Mouse (Mus musculus): Measurements from ENCODE around the gene Aimp2.

Aimp2 gene

GRCm38 (mm10) chr5:143909417-143910400 is at the start of gene Aimp2, which contains the start of gene Pms2:
TSS of gene Aimp2 (minus strand) at chr5:143909847.
TSS of gene Pms2 (plus strand) at chr5:143909964.
- Histone ChIP-seq H3K27me3 (ENCODE audit: control insufficient read depth, insufficient read depth, low read length, poor library complexity, severe bottlenecking) (no peaks in the 10 kb centered on the region), H3K36me3 (ENCODE audit: control insufficient read depth, insufficient read depth, low read length, poor library complexity, severe bottlenecking) (no peaks in the 10 kb centered on the region; the same call in none of the 2 replicates)
- DNase-seq (ENCODE audit: low read depth, low spot score), result peak; percentile 96

DNA sequence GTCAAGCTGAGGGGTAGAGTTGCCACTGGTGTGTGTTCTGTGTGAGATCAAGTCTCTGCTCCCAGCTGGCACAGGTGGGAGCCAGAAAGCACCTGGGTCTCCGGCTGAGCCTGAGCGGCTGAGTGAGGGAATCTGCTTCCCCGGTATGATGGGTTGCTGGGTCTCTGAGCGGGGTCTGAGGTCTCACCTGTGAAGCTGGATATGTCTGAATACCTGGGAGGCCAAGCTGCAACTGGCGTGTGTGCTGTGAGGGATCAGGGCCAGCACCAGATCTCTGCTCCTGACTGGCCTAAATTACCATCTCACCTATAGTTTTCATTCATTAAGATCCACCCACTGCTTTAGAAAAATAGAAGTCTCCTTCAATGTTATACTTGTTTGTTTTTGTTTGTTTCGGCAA is 47.5 kb upstream of the Aimp2 start:
- H3K27me3 ChIP-seq (ENCODE audit: control insufficient read depth, insufficient read depth, low read length, poor library complexity, severe bottlenecking), result no peaks in the 10 kb centered on the region
- no peaks in the 10 kb centered on the region for H3K36me3 ChIP-seq (ENCODE audit: control insufficient read depth, insufficient read depth, low read length, poor library complexity, severe bottlenecking)
- no peak for DNase-seq (ENCODE audit: low read depth, low spot score)

GRCm38 (mm10) chr5:143950016-143950415 is 40.4 kb upstream of the Aimp2 start:
- Histone ChIP-seq H3K27me3 (ENCODE audit: control insufficient read depth, insufficient read depth, low read length, poor library complexity, severe bottlenecking) (no peaks in the 10 kb centered on the region), H3K36me3 (ENCODE audit: control insufficient read depth, insufficient read depth, low read length, poor library complexity, severe bottlenecking) (no peaks in the 10 kb centered on the region)
- DNase-seq (ENCODE audit: low read depth, low spot score), result no peak

GRCm38 (mm10) chr5:143948361-143948760 is 38.7 kb upstream of the Aimp2 start:
- H3K36me3 ChIP-seq (ENCODE audit: control insufficient read depth, insufficient read depth, low read length, poor library complexity, severe bottlenecking), result no peaks in the 10 kb centered on the region

DNA sequence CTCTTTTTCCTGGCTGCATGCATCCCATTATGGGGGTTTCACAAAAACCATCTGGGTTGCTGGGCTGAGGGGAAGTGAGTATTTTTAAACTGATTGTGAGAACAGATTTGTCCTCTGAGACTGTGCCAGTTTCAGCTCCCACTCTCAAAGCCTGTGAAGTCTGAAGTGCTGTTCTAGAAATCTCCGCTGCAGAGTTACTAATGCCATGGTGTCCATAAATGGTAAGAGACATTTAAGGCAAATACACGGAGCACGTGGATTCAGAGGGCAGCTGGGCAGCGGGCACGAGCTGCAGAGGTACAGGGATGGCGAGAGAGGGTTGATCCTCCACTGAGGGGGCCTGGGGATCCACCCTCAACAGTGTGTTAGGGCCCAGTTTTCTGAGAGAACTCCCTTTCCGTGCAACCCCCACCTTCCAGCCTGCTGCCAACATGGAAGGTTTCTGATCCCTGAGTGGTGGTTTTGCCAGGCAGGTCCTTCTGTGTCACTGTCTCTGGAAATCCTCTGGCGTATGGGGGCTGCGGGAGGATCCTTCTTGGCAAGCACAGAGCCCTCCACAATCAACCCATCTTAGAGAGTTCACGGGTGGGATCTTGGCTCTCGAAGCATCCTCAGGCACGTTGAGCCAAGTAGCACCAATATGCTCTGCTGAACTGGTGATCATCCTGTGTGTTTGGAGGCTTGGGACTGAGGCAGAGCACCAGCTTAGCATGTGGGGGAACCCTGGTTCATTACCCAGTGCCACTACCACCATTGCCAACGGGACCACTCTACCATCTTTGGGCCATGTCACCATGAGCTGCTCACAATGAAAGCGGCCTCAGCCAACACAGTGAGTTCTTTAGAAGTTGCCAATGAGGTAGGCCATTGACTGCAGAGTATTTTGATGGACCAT is 33.8 kb upstream of the Aimp2 start:
- DNase-seq (ENCODE audit: low read depth, low spot score), result no peak
- H3K36me3 ChIP-seq (ENCODE audit: control insufficient read depth, insufficient read depth, low read length, poor library complexity, severe bottlenecking), result no peaks in the 10 kb centered on the region

More at GRCm38 (mm10) chr5:143948361-143948760, 38.7 kb upstream of the Aimp2 start:
- H3K27me3 ChIP-seq (ENCODE audit: control insufficient read depth, insufficient read depth, low read length, poor library complexity, severe bottlenecking), result no peaks in the 10 kb centered on the region
- DNase-seq (ENCODE audit: low read depth, low spot score), result no peak

DNA sequence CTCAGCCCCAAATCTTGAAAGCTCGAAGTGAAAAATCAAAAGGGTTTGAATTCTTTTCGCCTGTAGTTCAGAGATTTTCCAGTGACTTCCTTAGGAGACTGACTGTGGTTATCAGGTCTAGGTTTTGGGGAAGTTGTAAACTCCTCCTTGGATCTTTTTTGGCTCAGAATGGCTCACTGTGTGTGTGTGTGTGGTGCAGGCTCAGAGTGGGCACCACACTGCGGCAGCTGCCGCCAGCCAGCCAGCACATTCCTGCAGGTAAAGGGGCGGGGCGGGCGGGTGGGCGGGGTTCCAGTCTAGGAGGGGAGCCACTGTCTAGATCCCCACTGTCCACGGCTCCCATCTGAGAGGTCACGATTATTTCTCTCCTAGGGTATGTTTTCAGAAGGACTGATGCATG is 31.9 kb upstream of the Aimp2 start:
- no peak for DNase-seq (ENCODE audit: low read depth, low spot score)
- Histone ChIP-seq H3K27me3 (ENCODE audit: control insufficient read depth, insufficient read depth, low read length, poor library complexity, severe bottlenecking) (no peaks in the 10 kb centered on the region), H3K36me3 (ENCODE audit: control insufficient read depth, insufficient read depth, low read length, poor library complexity, severe bottlenecking) (no peaks in the 10 kb centered on the region)

More for the DNA sequence above, 33.8 kb upstream of the Aimp2 start:
- H3K27me3 ChIP-seq (ENCODE audit: control insufficient read depth, insufficient read depth, low read length, poor library complexity, severe bottlenecking), result no peaks in the 10 kb centered on the region

DNA sequence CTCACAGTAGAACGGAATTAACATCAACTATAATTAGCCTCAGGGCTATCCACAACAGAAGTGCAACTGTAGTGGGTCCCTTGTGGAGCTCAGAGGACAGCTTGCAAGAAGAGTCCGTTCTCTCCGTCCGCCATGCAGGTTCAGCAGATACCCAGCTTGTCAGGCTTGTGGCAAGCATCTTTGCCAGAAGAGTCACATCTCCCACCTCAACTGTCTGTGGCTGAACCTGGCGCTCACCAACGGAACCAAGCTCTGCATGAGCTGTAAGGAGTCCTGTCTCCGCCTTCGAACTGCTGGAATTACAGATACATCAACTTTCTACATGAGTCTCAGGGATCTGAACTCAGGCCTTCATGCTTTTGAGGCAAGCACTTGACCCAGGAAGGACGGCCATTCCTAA is 26.5 kb upstream of the Aimp2 start:
- Histone ChIP-seq H3K36me3 (ENCODE audit: control insufficient read depth, insufficient read depth, low read length, poor library complexity, severe bottlenecking) (no peaks in the 10 kb centered on the region), H3K27me3 (ENCODE audit: control insufficient read depth, insufficient read depth, low read length, poor library complexity, severe bottlenecking) (no peaks in the 10 kb centered on the region)
- DNase-seq (ENCODE audit: low read depth, low spot score), result no peak

DNA sequence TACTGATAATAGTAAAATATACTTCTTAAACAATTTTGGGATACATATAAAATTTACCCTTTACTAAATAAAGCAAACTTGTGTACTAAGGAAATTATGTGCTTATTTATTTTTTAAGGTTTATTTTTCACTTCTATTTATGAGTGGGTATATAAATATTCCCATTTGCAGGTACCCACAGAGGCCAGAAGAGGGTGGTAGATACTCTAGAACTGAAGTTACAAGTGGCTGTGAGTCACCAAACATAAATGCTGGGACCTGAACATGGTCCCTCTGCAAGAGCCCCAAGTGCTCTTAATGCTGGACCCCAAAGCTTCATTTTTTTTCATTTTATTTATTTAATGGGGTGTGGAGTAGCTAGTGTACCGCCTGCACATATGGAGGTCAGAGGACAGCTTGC is 24.2 kb upstream of the Aimp2 start:
- Histone ChIP-seq H3K36me3 (ENCODE audit: control insufficient read depth, insufficient read depth, low read length, poor library complexity, severe bottlenecking) (peaks cover 4% of the 10 kb centered on the region; the same call in 1 of the 2 replicates), H3K27me3 (ENCODE audit: control insufficient read depth, insufficient read depth, low read length, poor library complexity, severe bottlenecking) (no peaks in the 10 kb centered on the region)
- DNase-seq (ENCODE audit: low read depth, low spot score), result no peak

DNA sequence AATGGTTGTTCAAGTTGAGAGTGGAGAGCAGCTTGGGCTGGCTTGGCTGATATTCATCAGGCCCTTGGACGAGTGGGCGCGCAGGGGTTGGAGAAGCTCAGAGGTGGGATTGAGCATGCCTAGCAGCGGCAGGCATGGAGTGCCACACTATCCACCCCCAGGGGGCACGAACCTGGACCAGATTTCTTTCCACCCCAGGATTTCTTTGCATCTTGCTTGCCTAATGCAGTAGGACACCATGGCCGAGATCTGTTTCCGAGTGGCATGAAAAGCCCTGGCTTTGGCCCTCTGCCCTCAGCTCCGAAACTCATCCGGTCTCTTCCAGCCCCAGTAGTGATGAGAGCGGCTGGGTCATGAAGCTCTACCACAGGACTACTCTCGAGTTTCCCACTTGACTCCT is 23.8 kb upstream of the Aimp2 start:
- no peak for DNase-seq (ENCODE audit: low read depth, low spot score)
- Histone ChIP-seq H3K27me3 (ENCODE audit: control insufficient read depth, insufficient read depth, low read length, poor library complexity, severe bottlenecking) (no peaks in the 10 kb centered on the region), H3K36me3 (ENCODE audit: control insufficient read depth, insufficient read depth, low read length, poor library complexity, severe bottlenecking) (peaks cover 8% of the 10 kb centered on the region; the same call in 1 of the 2 replicates)

DNA sequence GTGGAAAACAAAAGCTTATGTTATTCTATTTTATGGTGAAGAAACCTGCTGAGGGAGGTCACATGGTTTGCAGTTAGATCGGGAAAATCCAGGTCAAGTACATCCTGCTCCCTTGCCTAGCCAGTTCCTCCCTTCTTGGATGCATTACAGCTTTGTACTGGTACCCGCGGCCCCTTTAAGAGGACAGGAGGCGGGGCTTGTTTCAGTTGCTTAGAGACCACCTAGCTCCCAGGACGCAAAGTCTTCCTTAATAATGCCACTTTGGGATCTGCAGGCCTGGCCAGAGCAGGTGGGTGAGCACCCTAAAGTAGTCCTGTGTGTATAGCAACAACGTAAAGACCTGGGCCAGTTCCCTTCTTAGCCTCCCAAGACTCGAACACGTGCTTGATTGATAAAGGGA is 23.2 kb upstream of the Aimp2 start, which contains the start of gene Rsph10b:
Rsph10b (plus strand) TSS at position 205 of the 400 bp plus-strand sequence.
- Histone ChIP-seq H3K27me3 (ENCODE audit: control insufficient read depth, insufficient read depth, low read length, poor library complexity, severe bottlenecking) (no peaks in the 10 kb centered on the region), H3K36me3 (ENCODE audit: control insufficient read depth, insufficient read depth, low read length, poor library complexity, severe bottlenecking) (peaks cover 8% of the 10 kb centered on the region; the same call in 1 of the 2 replicates)
- no peak for DNase-seq (ENCODE audit: low read depth, low spot score)

DNA sequence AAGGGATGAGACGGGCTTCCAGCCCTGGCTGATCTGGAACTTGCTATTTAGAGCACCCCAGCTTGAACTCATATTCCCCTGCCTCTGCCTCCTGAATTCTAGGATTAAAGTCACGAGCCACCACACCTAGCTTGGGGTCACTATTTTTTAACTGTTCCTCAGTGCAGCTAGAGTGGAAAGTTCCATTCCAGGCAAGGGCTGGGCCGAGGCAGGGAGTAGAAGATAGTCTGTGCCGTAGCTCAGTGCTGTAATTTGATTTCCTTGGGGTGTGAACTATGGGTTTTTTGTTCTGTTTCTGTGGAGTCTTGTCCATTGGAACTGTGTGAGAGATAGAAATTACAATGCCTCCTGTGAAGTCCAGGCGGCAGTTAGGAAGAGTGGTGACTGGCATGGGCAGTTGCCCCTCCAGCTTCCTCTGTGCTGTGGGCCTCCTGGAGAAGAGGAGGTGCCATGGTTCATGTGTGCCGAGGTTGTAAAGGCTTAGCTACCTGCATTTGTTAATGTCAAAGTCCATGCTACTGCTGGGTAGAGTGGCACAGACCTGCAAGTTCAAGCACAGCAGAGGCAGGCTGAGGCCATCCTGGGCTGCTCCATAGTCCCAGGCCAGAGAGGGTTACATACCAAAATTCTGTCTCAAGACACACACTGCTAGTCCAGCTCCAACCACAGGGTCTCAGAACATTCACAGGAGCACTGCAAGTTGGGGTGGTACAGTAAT is 22.4 kb upstream of the Aimp2 start:
- Histone ChIP-seq H3K27me3 (ENCODE audit: control insufficient read depth, insufficient read depth, low read length, poor library complexity, severe bottlenecking) (no peaks in the 10 kb centered on the region), H3K36me3 (ENCODE audit: control insufficient read depth, insufficient read depth, low read length, poor library complexity, severe bottlenecking) (peaks cover 8% of the 10 kb centered on the region; the same call in 1 of the 2 replicates)
- no peak for DNase-seq (ENCODE audit: low read depth, low spot score)

GRCm38 (mm10) chr5:143930656-143931055 is 21.0 kb upstream of the Aimp2 start:
- Histone ChIP-seq H3K27me3 (ENCODE audit: control insufficient read depth, insufficient read depth, low read length, poor library complexity, severe bottlenecking) (no peaks in the 10 kb centered on the region), H3K36me3 (ENCODE audit: control insufficient read depth, insufficient read depth, low read length, poor library complexity, severe bottlenecking) (peaks cover 8% of the 10 kb centered on the region; the same call in 1 of the 2 replicates)
- no peak for DNase-seq (ENCODE audit: low read depth, low spot score)

DNA sequence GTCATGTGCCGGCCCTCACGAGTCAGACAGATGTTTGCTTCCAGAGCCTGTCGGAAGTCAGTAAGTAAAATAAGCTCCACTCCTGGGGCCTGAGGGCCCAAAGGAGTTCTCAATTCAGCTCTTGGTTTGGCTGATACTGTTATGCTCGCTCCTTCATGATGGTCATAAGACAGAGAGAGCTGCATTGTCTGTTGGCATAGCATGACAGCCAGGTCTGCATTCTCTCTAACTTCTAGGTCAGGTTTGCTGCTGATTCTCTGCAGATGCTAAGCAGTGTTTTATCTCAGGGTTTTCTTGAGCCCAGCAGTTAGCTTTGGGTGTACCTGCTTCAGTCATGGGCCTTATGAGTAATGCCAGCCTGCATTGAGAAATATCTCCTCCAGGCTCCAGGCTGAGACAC is 19.6 kb upstream of the Aimp2 start:
- no peak for DNase-seq (ENCODE audit: low read depth, low spot score)
- Histone ChIP-seq H3K36me3 (ENCODE audit: control insufficient read depth, insufficient read depth, low read length, poor library complexity, severe bottlenecking) (peaks cover 8% of the 10 kb centered on the region; the same call in 1 of the 2 replicates), H3K27me3 (ENCODE audit: control insufficient read depth, insufficient read depth, low read length, poor library complexity, severe bottlenecking) (no peaks in the 10 kb centered on the region)

DNA sequence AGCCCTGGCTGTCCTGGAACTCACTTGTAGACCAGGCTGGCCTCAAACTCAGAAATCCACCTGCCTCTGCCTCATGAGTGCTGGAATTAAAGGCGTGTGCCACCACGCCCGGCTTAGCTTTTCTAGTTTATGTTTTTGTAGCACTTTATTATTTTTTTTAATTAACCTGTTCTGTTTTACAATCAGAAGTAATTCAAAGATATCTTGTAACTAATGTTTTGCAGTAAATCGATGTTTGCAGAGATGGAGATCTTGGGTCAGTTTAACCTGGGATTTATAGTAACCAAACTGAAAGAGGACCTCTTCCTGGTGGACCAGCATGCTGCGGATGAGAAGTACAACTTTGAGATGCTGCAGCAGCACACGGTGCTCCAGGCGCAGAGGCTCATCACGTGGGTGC is 18.2 kb upstream of the Aimp2 start, which contains the start of gene Gm42421:
Gm42421 (plus strand) TSS at position 301 of the 400 bp plus-strand sequence.
- Histone ChIP-seq H3K36me3 (ENCODE audit: control insufficient read depth, insufficient read depth, low read length, poor library complexity, severe bottlenecking) (peaks cover 9% of the 10 kb centered on the region; the same call in 1 of the 2 replicates), H3K27me3 (ENCODE audit: control insufficient read depth, insufficient read depth, low read length, poor library complexity, severe bottlenecking) (no peaks in the 10 kb centered on the region)
- DNase-seq (ENCODE audit: low read depth, low spot score), result no peak
